Mouse (Mus musculus): ENCODE measurements at regions not wholly inside any gene's neighbourhood (a gene's known extent, or its start where the extent isn't known, plus 50 kb on each side); places are given as distances from the start of the nearest gene placed in this dataset.

DNA sequence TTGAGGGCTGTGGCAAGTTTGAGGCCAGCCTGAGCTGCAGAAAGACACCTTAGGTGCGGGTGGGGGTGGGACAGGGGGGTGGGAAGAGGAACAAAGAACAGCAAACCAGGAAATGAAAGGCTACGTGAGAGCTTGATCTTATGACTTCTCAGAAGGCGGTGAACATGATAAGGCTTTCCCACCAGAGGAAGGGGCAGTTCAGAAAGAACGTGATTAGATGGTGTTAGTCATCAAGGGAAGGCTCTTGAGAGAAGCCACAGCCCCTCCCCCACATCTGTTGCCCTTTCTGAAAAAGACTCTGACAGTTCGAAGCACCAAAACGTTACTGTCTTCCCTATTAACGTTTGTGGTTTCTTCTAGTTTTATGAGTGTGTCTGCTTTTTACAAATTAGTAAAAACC, 877.0 kb upstream of the Car8 start:
- TF ChIP-seq POLR2A (IDR thresholded peaks at IDR 0.05; ENCODE audit: borderline replicate concordance, control insufficient read depth, low read depth, low read length) (no peak), CTCF (IDR thresholded peaks at IDR 0.05; ENCODE audit: control insufficient read depth, insufficient read depth, low read length) (no peak)
